Mouse (Mus musculus): ENCODE results near the gene Uevld. TPM values are rescaled to one million over a fixed set of nuclear protein-coding genes. Genes with fewer than 3 reads are reported as not detected.
A peak's percentile ranks its signal among the peaks of the same experiment; 100 is the strongest.

The Uevld gene
- polyA plus RNA-seq (2012; rRNA removed): 1.00 and 1.3 TPM in 2 replicates

DNA sequence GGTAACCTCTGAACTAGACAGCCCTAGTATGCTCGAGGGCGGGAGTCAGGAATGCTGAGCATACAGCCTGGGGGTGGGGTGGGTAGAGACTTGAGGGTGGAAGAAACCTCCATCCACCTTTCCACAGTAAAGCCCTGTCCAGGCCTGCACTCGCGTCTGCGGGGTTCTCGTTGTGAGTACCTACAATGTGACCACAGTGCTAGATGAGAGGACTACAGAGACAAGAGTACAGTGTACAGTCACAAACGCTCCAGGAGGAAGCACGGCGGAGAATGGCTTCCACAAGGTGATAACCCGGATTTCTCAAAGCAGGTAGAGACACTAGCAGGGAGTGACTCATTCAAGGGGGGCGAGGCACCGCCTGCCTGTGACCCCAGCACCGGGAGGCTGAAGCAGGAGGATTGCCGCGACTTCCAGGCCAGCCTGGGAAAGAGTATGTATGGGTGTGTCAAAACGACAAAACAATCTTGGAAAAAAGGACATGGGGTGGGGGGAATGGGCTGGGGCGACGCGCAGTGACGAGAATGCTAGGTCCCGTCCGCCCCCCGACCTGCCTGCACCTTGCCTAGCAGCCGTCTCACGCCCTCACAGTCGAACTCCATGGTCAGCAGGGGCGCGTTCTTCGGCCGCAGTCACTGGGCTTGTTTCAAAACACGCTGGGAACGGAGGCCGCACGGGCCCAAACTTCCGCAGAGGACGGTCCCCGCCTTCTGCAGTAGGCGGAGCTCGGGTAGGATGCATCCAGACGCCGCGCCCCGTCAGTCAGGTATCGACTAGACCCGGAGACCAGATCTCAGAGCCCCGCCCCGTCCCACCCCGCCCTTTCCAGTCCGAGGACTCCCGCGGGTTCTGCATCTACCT is at the start of gene Uevld:
TSS of gene Uevld (minus strand) at position 697 of the 861 bp plus-strand sequence.
- TF ChIP-seq POLR2A (IDR thresholded peaks at IDR 0.05; ENCODE audit: low read depth, low read length) (no peak), CTCF (IDR thresholded peaks at IDR 0.05; ENCODE audit: extremely low read depth, insufficient read depth, insufficient read length, insufficient replicate concordance) (no peak)
- H3K36me3 ChIP-seq (ENCODE audit: control insufficient read depth, insufficient read depth, low read length): peaks cover 4% of the 10 kb centered on the region; the same call in 1 of the 2 replicates
- H3K4me3 ChIP-seq (ENCODE audit: extremely low read depth, insufficient read depth, insufficient read length): peak within 1 kb of the TSS; percentile 85
- no peaks in the 10 kb centered on the region; the same call in 1 of the 2 replicates for H3K4me1 ChIP-seq (ENCODE audit: control insufficient read depth, insufficient read depth, insufficient read length)
- H3K27me3 ChIP-seq (ENCODE audit: control insufficient read depth, insufficient read depth, low read length): no peaks in the 10 kb centered on the region
- peak; percentile 70 to 89 for DNase-seq (ENCODE audit: low read depth in 1 of 2, low spot score in 2 of 2)
- under 1% methylated on average over 51 of the region's 51 CpGs for WGBS
- H3K27ac ChIP-seq (ENCODE audit: insufficient read depth, low read length): no peak within 1 kb of the TSS; the same call in 1 of the 2 replicates

DNA sequence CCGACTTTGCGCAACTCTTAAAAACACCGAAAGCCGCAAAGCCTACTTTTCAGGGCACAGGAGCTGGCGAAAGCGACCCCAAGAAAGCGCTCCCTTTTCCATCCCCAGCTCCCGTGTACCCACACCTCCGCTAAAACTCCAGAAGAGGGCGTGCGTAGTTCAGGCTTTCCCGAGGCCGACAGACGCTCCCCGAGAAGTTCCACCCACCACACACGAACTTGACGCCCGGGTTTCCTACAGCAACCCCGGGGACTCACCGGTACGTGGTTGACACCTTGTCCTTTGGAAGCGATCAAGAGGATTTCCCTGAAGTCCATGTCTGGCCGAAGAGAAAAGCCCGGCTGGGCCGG is 49.5 kb upstream of the Uevld start:
- WGBS: under 1% methylated on average over 25 of the region's 25 CpGs
- TF ChIP-seq POLR2A (IDR thresholded peaks at IDR 0.05; ENCODE audit: low read depth, low read length) (no peak), CTCF (IDR thresholded peaks at IDR 0.05; ENCODE audit: extremely low read depth, insufficient read depth, insufficient read length, insufficient replicate concordance) (peak; percentile 33; the same call in 1 of the 2 replicates)
- Histone ChIP-seq H3K27ac (ENCODE audit: insufficient read depth, low read length) (peak overlapping the region; percentile 89), H3K4me1 (ENCODE audit: control insufficient read depth, insufficient read depth, insufficient read length) (peaks cover 4% of the 10 kb centered on the region; the same call in 1 of the 2 replicates), H3K36me3 (ENCODE audit: control insufficient read depth, insufficient read depth, low read length) (no peaks in the 10 kb centered on the region), H3K27me3 (ENCODE audit: control insufficient read depth, insufficient read depth, low read length) (no peaks in the 10 kb centered on the region), H3K4me3 (ENCODE audit: extremely low read depth, insufficient read depth, insufficient read length) (peak overlapping the region; percentile 79)
- no peak for DNase-seq (ENCODE audit: low read depth in 1 of 2, low spot score in 2 of 2)

DNA sequence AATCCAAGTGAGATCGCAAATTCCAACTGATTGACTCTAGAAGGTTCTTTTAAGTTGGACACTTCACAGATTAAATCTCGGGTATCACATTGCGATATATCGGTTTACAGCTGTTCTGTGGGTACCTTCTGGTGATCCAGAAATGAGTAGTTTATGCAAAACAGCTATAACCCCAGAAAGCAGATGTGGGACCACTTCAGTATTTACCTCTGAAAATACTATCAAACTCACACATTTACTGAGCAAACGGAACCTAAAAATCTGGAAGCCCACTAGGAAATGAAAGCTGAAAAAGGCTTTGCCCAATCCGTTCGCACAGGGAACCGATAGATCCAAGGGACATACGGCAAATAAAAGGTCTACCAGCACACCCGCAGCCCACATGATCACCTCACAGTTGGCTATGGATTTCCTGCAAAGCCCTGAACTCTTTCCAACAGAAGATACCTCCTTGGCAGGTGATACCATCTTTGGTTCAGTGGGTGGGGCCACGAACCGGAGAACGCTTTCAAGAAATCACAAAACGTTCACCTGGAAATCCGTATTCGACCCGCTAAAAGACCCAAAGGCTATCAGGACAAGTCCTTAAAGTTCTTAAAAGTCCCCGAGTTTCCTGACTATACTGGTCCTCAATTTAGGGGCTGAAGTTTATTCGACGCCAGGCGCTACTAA is 48.9 kb upstream of the Uevld start:
- Histone ChIP-seq H3K36me3 (ENCODE audit: control insufficient read depth, insufficient read depth, low read length) (no peaks in the 10 kb centered on the region), H3K27ac (ENCODE audit: insufficient read depth, low read length) (peak overlapping the region; percentile 89), H3K4me3 (ENCODE audit: extremely low read depth, insufficient read depth, insufficient read length) (peak overlapping the region; percentile 79), H3K27me3 (ENCODE audit: control insufficient read depth, insufficient read depth, low read length) (no peaks in the 10 kb centered on the region), H3K4me1 (ENCODE audit: control insufficient read depth, insufficient read depth, insufficient read length) (peaks cover 4% of the 10 kb centered on the region; the same call in 1 of the 2 replicates)
- TF ChIP-seq POLR2A (IDR thresholded peaks at IDR 0.05; ENCODE audit: low read depth, low read length) (no peak), CTCF (IDR thresholded peaks at IDR 0.05; ENCODE audit: extremely low read depth, insufficient read depth, insufficient read length, insufficient replicate concordance) (no peak)
- DNase-seq (ENCODE audit: low read depth in 1 of 2, low spot score in 2 of 2): no peak
- WGBS: 5% methylated on average over 21 of the region's 21 CpGs

DNA sequence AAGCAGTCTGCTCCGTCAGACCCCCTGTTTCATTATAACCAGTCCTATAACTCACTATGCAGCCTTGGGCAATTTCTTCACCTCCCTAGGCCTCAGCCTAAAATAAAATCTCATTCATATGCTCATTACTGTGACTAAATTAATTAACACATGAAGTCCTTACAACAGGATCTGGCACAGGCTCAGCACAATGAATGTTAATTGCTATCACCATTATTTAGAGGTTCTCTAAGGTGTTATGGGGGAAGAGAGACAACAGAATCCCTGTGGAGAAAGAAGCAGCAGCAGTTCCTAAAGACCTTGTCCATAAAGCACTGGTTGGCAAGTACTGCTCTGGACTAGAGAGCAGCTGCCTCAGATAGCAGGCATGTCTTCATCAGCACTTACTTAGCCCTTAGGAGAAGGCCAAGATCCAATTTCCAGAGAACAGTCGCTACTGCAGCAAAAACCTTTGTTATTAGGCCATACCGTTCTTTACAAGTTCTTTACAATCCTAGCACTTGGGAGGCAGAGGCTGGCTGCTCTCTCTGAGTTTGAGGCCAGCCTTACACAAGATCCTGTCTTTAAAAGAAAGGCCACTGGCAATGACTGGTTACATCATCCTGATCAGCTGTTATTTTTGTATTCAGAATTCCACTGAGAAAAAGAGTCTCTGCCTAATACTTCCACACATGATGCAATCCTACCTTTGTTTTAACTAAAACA is 45.2 kb upstream of the Uevld start:
- Histone ChIP-seq H3K4me1 (ENCODE audit: control insufficient read depth, insufficient read depth, insufficient read length) (peaks cover 3% of the 10 kb centered on the region), H3K27me3 (ENCODE audit: control insufficient read depth, insufficient read depth, low read length) (no peaks in the 10 kb centered on the region), H3K27ac (ENCODE audit: insufficient read depth, low read length) (no peak overlapping the region), H3K36me3 (ENCODE audit: control insufficient read depth, insufficient read depth, low read length) (peaks cover 3% of the 10 kb centered on the region), H3K4me3 (ENCODE audit: extremely low read depth, insufficient read depth, insufficient read length) (no peak overlapping the region)
- WGBS: 93% methylated on average over 3 of the region's 3 CpGs
- TF ChIP-seq CTCF (IDR thresholded peaks at IDR 0.05; ENCODE audit: extremely low read depth, insufficient read depth, insufficient read length, insufficient replicate concordance) (no peak), POLR2A (IDR thresholded peaks at IDR 0.05; ENCODE audit: low read depth, low read length) (no peak)
- no peak for DNase-seq (ENCODE audit: low read depth in 1 of 2, low spot score in 2 of 2)

DNA sequence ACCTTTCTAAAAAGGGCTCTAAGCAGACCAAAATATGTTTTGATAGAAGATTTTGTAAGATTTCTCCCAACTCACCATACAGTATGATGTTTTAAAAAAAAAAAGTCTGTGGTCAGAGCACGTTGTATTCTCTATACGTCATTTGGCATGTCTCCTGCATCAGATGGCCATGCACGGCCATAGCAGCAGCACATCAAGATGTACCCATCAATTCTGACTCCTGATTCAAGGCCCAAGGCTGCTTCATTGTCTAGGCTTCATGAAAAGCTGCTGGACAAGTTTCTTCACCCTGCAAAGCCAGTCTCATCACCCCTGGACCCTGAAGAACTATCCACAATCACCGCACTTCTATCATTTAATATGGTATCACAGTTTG is 43.6 kb upstream of the Uevld start:
- WGBS: 88% methylated on average over 4 of the region's 4 CpGs
- no peak overlapping the region for H3K27ac ChIP-seq (ENCODE audit: insufficient read depth, low read length)
- peaks cover 20% of the 10 kb centered on the region for H3K36me3 ChIP-seq (ENCODE audit: control insufficient read depth, insufficient read depth, low read length)
- DNase-seq (ENCODE audit: low read depth in 1 of 2, low spot score in 2 of 2): no peak
- H3K4me1 ChIP-seq (ENCODE audit: control insufficient read depth, insufficient read depth, insufficient read length): no peaks in the 10 kb centered on the region; the same call in 1 of the 2 replicates
- H3K27me3 ChIP-seq (ENCODE audit: control insufficient read depth, insufficient read depth, low read length): no peaks in the 10 kb centered on the region
- no peak overlapping the region for H3K4me3 ChIP-seq (ENCODE audit: extremely low read depth, insufficient read depth, insufficient read length)
- TF ChIP-seq CTCF (IDR thresholded peaks at IDR 0.05; ENCODE audit: extremely low read depth, insufficient read depth, insufficient read length, insufficient replicate concordance): no peak
- TF ChIP-seq POLR2A (IDR thresholded peaks at IDR 0.05; ENCODE audit: low read depth, low read length): no peak

DNA sequence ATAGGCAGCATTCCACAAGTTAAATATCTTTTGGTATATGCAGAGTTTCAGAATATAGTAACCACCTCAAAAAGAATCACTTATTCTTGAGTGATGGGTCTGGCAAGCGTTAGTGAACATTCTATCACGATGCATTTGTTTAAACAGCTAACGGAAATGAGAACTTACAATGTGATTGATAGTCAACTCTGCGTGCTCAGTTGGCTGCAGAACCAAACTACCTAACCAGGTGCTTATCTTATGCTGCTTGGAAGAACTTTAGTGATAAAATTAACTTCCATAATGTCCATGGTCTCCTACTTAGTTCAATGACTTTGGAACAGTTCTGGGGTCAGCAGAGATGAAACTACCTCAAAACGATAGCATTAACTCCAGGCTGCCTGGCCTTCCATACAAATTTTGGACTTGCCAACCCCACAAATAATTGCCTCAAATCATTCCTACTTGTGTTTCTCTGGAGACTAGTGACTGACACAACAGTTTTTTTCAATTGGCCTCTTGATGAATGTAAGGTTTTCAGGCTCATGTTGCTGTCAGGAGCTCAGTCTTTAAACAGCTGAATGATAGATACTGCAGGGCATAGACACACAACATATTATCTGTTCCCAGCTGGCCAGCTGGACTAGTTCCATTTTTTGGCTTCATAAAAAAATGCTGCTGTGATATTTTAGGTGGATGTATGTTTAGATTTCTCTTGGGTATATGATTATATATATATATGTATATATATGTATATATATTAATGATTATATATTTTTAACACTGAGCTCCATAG is 43.0 kb upstream of the Uevld start:
- WGBS: 72% methylated on average over 5 of the region's 5 CpGs
- H3K27ac ChIP-seq (ENCODE audit: insufficient read depth, low read length): no peak overlapping the region
- H3K36me3 ChIP-seq (ENCODE audit: control insufficient read depth, insufficient read depth, low read length): peaks cover 22% of the 10 kb centered on the region
- H3K4me3 ChIP-seq (ENCODE audit: extremely low read depth, insufficient read depth, insufficient read length): no peak overlapping the region
- TF ChIP-seq CTCF (IDR thresholded peaks at IDR 0.05; ENCODE audit: extremely low read depth, insufficient read depth, insufficient read length, insufficient replicate concordance) (no peak), POLR2A (IDR thresholded peaks at IDR 0.05; ENCODE audit: low read depth, low read length) (no peak)
- H3K27me3 ChIP-seq (ENCODE audit: control insufficient read depth, insufficient read depth, low read length): no peaks in the 10 kb centered on the region
- no peaks in the 10 kb centered on the region; the same call in 1 of the 2 replicates for H3K4me1 ChIP-seq (ENCODE audit: control insufficient read depth, insufficient read depth, insufficient read length)
- no peak for DNase-seq (ENCODE audit: low read depth in 1 of 2, low spot score in 2 of 2)
